Mouse (Mus musculus): ENCODE results near the gene Pex13.
"Not testable (repeated sequence)": the region's sequence is repeated elsewhere in the genome, so short reads cannot be mapped to it uniquely, and the experiment has no call there.

The Pex13 gene

DNA sequence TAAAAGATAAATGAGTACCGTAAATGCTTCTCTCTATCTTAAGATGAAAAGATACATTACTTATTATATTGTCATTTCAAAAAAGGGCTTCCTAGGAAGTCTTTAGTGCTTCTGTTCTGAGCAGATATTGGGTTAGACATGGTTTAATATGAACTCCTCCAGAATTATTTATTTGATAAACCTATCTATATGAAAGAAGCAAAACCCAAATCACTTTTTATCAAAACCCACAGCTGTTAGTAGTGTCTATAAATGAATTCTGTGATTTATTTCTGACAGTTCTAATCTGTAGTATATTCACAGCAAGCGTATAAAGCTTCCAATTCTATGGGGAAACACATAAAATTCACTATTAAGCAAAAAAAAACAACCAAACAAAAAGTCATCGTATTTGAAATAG, 17.9 kb downstream of the Pex13 start:
- in situ Hi-C loops (cut with MboI, MseI): no loop called here

DNA sequence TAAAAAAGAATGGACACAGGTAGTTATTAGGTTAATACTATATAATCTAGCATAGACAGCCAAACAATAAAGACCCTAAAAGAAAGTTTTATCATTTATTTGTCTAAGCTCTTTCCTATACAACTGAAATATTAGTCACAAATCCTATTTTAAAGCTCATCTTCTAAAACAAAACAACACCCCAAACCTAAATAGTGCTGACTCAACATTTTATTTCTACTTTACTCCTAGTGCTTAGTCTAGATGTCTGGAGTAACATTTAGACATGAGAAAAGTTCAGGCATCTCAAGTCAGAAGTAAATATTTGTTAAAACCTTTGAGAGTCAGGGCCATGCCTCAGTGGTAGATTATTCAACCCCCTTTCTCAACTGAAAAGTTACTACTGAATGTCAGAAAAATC, 18.3 kb downstream of the Pex13 start:
- in situ Hi-C loops (cut with MboI, MseI): no loop called here

DNA sequence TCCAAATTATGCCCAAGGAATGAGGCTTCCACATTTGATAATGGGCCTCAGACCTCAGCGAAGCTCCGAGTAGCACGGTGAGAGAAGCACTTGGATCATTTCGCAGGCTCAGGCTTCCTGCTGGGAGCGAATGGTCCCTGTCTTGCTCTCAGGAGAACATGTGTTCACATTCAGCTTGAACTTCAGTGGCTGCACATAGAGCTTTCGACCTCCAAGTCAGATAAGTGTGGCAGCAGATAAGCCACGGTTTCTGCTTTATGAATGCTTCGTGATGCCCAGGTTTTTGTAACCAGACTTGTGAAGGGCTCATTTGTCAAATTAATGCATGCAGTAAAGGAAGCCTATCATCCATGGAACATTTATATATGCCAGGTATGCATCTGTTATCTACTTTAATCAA, 31.2 kb downstream of the Pex13 start:
- in situ Hi-C loops (cut with MboI, MseI): no loop called here

DNA sequence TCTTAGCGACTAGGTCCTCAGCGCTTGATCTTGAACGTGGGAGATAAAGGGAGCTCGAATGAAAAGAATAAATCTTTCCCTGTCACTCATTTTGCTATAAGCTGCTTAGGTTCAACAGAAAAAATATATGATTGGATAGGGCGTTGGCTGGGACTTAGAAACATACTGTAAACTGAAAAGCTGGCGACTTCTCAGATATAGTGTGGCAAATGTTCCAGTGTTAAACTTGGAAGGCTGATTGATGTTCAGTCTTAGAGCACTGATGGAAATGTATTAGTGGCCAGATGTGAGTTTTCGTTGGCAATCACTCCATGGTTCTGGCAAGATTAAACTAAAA, 31.9 kb downstream of the Pex13 start:
- in situ Hi-C loops (cut with MboI, MseI): no loop called here

DNA sequence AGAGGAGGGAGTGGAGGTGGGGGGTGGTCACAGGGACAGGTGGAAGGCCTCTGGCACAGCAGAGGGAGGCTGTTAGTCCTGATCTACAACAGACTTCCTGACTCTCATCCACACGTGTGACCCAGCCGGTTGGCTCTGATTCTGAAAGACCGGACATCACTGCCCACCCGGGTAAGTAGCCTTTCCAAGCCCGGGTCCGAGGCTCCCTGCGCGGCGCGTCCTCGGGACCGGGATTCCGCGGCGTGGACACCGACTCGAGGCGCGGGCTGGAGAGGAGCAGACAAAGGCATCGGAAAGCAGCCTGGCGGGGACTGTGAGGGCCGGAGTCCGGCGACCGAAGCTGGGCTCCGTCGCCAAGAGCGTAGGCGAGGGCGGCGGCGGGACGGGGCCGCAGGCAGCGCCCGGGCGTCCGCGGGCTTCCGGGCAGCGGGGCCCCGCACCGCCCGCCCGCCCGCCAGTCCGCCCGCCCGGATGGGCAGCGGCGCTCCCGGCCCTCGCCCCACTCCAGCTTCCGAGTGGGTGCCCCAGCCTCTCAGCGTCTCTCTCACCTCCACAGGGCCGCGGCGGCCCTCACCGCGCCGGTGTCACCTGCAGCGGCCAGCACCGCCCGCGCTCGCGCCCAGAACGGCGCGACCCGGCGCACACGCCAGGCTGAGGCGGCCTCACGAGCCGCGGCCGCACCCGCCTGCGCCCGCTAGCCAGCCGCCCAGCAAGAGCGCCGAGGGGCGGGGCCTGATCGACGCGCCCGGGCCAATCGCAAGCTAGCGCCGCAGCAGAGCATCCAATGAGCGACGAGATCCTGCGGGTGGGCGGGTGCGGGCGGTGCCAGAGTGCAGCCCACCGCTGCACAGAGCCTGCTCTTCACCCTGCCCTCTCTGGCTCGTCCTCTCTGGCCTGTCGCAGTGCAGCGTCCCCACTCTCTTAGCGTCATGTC, 32.5 kb downstream of the Pex13 start, which contains the start of gene 0610010F05Rik:
TSS of gene 0610010F05Rik (minus strand) at position 695 of the 934 bp plus-strand sequence.
- in situ Hi-C loops (cut with MboI, MseI): no loop called here

DNA sequence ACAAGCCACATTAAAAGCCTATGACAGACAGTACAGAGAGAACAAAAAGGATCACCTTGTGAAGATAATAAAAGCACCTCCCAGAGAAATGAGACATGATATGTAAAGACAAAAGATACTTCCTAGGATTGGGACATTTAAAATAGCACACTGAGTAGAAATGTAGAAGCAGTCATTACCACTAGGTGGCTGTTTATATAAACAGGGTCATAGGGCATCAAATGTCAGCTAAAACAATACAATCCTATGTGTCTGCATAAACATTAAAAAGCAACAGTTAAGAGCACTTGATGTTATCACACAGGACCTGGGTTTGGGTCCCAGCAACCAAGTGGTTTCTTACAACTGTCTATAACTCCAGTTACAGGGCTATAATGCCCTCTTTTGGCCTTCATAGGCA, 35.1 kb downstream of the Pex13 start:
- in situ Hi-C loops (cut with MboI, MseI): no loop called here

DNA sequence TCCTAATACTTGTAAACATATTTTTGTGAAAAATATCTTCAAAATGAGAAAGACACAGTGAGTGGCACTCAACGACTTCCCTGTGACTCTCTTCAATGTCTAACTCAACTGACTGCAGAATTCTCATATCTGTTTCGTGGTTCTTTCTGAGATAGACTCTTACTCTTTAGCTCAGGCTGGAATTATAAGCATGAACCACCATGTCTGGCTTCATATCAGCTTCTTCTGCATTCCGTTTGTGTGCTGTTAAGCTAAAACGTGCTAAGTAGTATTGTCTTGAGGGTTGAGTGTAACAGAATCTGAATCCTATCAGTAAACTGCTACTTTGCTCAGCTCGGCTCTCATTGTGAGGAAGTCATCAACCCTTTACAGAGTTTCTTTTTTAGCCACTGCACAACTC, 46.8 kb downstream of the Pex13 start:
- in situ Hi-C loops (cut with MboI, MseI): no loop called here

DNA sequence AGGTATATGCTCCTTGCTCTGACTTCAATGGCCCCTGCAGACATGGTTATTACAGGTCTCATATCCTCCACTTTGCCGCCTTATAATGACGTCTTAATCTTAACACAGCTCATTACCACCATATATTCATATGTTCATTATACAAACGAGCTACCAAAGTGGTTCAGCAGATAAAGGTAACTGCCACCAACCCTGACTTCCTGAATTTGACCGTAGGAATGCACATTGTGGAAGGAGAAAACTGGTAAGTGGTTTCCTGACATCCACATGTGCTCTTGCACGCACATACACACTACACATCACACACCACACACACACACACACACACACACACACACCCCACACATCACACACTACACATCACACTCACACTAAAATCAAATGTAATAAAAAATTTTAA, 51.2 kb downstream of the Pex13 start:
- in situ Hi-C loops (cut with MboI, MseI): no loop called here

DNA sequence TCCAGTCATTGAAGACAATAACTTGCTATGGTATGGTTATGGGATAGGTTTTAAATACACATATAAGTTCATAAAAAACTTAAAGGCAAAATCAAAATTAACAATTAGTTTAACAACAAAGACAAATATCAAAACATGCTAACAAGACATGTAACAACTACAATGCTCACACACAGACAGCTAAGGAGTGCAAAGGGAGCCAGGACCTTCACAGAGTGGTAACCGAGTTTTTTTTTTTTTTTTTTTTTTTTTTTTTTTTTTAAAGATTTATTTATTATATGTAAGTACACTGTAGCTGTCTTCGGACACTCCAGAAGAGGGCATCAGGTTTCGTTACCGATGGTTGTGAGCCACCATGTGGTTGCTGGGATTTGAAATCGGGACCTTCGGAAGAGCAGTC, 58.5 kb downstream of the Pex13 start:
- in situ Hi-C loops (cut with MboI, MseI): not testable (repeated sequence)

Measured in T-helper 2 cell (primary cell).